Mouse (Mus musculus): ENCODE measurements at regions not wholly inside any gene's neighbourhood (a gene's known extent, or its start where the extent isn't known, plus 50 kb on each side); places are given as distances from the start of the nearest gene placed in this dataset.
"Not testable (repeated sequence)": the region's sequence is repeated elsewhere in the genome, so short reads cannot be mapped to it uniquely, and the experiment has no call there.

DNA sequence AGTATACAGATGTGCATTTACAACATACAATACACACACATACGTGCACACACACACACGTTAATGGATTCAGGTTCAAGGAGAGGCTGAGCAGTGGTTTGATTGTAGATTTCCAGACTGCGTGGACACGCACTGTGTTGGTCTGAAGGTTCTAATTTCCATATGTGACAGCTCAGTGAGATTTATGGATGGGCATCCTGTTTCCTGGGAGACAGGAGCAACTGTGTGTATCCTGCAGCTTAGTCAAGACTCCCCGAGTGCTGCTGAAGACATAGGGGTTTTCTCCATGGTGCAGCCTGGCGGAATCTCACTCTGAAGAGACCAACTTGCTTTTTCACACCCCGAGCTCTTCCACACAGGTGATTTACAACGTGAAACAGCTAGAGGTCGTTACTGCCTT, 119.3 kb upstream of the Foxk1 start:
- no peaks in the 10 kb centered on the region for H3K27me3 ChIP-seq (ENCODE audit: control insufficient read depth, insufficient read depth, low read length)
- DNase-seq (ENCODE audit: low spot score), result peak; percentile 57
- 39% methylated on average over 9 of the region's 9 CpGs for WGBS
- no peak overlapping the region for H3K4me2 ChIP-seq (replicated peaks)
- ATAC-seq (ENCODE audit: low FRiP score), result no peak
- no peak overlapping the region for H3K9ac ChIP-seq
- peaks cover 9% of the 10 kb centered on the region; the same call in 1 of the 2 replicates for H3K4me1 ChIP-seq (replicated peaks; ENCODE audit: control insufficient read depth, insufficient read depth, low read length)
- H3K36me3 ChIP-seq (replicated peaks; ENCODE audit: control insufficient read depth, insufficient read depth), result no peaks in the 10 kb centered on the region
- H3K4me3 ChIP-seq (replicated peaks; ENCODE audit: low read length), result no peak overlapping the region
- H3K9me3 ChIP-seq (ENCODE audit: control insufficient read depth, low read length), result peaks cover 7% of the 10 kb centered on the region; the same call in 1 of the 2 replicates
- no peak overlapping the region for H3K27ac ChIP-seq

GRCm38 (mm10) chr5:142287981-142288380, 113.3 kb upstream of the Foxk1 start:
- 88% methylated on average over 2 of the region's 2 CpGs for WGBS
- Histone ChIP-seq H3K4me3 (replicated peaks; ENCODE audit: low read length) (no peak overlapping the region), H3K4me1 (replicated peaks; ENCODE audit: control insufficient read depth, insufficient read depth, low read length) (no peaks in the 10 kb centered on the region), H3K27me3 (ENCODE audit: control insufficient read depth, insufficient read depth, low read length) (no peaks in the 10 kb centered on the region), H3K9ac (no peak overlapping the region), H3K9me3 (ENCODE audit: control insufficient read depth, low read length) (peaks cover 11% of the 10 kb centered on the region), H3K36me3 (replicated peaks; ENCODE audit: control insufficient read depth, insufficient read depth) (no peaks in the 10 kb centered on the region), H3K27ac (no peak overlapping the region), H3K4me2 (replicated peaks) (no peak overlapping the region)
- ATAC-seq (ENCODE audit: low FRiP score) (no peak), DNase-seq (ENCODE audit: low spot score) (no peak)

DNA sequence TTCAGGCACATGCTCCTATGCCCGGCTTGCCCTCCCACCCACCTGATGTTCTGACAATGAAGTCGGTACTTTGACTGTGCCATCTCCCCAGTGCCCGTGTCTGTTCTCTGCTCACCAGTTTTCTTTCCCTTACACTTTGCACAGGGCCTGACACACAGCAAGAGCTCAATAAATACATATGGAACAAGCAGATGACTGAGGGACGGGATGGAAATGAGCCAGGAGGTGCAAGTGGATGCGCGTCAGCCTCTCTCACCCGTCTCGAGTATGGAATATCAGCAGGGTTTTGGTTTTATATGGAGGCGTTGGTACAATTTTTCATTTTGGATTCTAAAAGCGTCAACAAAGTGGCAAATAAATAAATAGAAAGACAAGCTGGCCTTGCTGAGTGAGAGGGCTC, 109.8 kb upstream of the Foxk1 start:
- Histone ChIP-seq H3K27ac (no peak overlapping the region), H3K27me3 (ENCODE audit: control insufficient read depth, insufficient read depth, low read length) (no peaks in the 10 kb centered on the region), H3K36me3 (replicated peaks; ENCODE audit: control insufficient read depth, insufficient read depth) (no peaks in the 10 kb centered on the region), H3K9me3 (ENCODE audit: control insufficient read depth, low read length) (peaks cover 4% of the 10 kb centered on the region; the same call in 1 of the 2 replicates), H3K4me3 (replicated peaks; ENCODE audit: low read length) (no peak overlapping the region), H3K9ac (no peak overlapping the region), H3K4me1 (replicated peaks; ENCODE audit: control insufficient read depth, insufficient read depth, low read length) (no peaks in the 10 kb centered on the region), H3K4me2 (replicated peaks) (no peak overlapping the region)
- DNase-seq (ENCODE audit: low spot score), result no peak
- ATAC-seq (ENCODE audit: low FRiP score), result no peak
- WGBS, result 89% methylated on average over 10 of the region's 10 CpGs

GRCm38 (mm10) chr5:142296401-142296800, 104.9 kb upstream of the Foxk1 start:
- not testable (repeated sequence) for H3K9ac ChIP-seq; H3K4me1 ChIP-seq (replicated peaks; ENCODE audit: control insufficient read depth, insufficient read depth, low read length); ATAC-seq (ENCODE audit: low FRiP score); H3K36me3 ChIP-seq (replicated peaks; ENCODE audit: control insufficient read depth, insufficient read depth); H3K4me2 ChIP-seq (replicated peaks); H3K4me3 ChIP-seq (replicated peaks; ENCODE audit: low read length); DNase-seq (ENCODE audit: low spot score); H3K27me3 ChIP-seq (ENCODE audit: control insufficient read depth, insufficient read depth, low read length); H3K27ac ChIP-seq; H3K9me3 ChIP-seq (ENCODE audit: control insufficient read depth, low read length)
- WGBS, result 91% methylated on average over 2 of the region's 2 CpGs

GRCm38 (mm10) chr5:142299621-142300020, 101.7 kb upstream of the Foxk1 start:
- H3K9ac ChIP-seq, result no peak overlapping the region
- H3K36me3 ChIP-seq (replicated peaks; ENCODE audit: control insufficient read depth, insufficient read depth), result no peaks in the 10 kb centered on the region
- H3K9me3 ChIP-seq (ENCODE audit: control insufficient read depth, low read length), result no peaks in the 10 kb centered on the region
- ATAC-seq (ENCODE audit: low FRiP score), result no peak
- no peak for DNase-seq (ENCODE audit: low spot score)
- H3K4me2 ChIP-seq (replicated peaks), result no peak overlapping the region
- H3K4me3 ChIP-seq (replicated peaks; ENCODE audit: low read length), result no peak overlapping the region
- no peaks in the 10 kb centered on the region for H3K27me3 ChIP-seq (ENCODE audit: control insufficient read depth, insufficient read depth, low read length)
- WGBS, result 79% methylated on average over 5 of the region's 5 CpGs
- H3K27ac ChIP-seq, result no peak overlapping the region
- H3K4me1 ChIP-seq (replicated peaks; ENCODE audit: control insufficient read depth, insufficient read depth, low read length), result no peaks in the 10 kb centered on the region

DNA sequence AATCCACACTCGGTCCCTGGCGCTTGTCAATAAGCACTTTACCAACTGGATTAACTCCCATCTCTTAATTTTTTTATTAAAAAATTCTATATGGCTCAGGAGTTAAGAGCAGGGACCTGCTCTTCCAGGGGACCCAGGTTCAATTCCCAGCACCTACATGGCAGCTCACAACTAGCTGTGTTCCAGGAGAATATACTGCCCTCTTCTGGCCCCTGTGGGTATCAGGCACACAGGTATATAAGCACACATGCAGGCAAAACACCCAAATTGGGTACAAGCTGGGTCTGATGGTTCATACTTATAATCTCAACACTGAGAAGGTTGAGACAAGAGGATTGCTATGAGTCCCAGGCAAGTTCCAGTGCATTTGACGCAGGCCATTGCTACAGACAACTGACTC, 92.8 kb upstream of the Foxk1 start:
- WGBS, result 98% methylated on average over 3 of the region's 3 CpGs
- Histone ChIP-seq H3K27ac (no peak overlapping the region), H3K9me3 (ENCODE audit: control insufficient read depth, low read length) (no peaks in the 10 kb centered on the region), H3K4me3 (replicated peaks; ENCODE audit: low read length) (no peak overlapping the region), H3K4me1 (replicated peaks; ENCODE audit: control insufficient read depth, insufficient read depth, low read length) (no peaks in the 10 kb centered on the region), H3K9ac (no peak overlapping the region), H3K4me2 (replicated peaks) (no peak overlapping the region), H3K27me3 (ENCODE audit: control insufficient read depth, insufficient read depth, low read length) (no peaks in the 10 kb centered on the region), H3K36me3 (replicated peaks; ENCODE audit: control insufficient read depth, insufficient read depth) (no peaks in the 10 kb centered on the region)
- no peak for DNase-seq (ENCODE audit: low spot score)
- no peak for ATAC-seq (ENCODE audit: low FRiP score)

DNA sequence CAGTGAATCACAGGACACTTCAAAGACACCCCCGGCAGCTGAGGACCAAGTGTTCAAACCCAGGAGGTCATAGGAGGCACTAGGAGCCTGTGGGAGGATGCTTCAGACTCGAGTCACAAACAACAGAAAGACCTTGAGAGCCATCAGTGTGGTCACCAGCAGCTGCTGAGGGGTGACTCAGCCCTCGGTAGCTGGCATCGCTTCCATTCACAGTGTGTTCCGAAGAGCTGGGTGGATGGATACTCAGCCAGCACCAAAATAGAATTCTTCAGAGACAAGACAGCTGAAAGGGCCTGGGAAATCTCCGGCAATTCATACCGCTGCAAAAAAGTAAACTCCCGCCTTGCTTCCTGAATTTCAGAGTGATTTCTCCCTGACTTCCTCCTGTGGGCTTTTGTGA, 87.4 kb upstream of the Foxk1 start:
- WGBS, result 80% methylated on average over 8 of the region's 8 CpGs
- H3K4me2 ChIP-seq (replicated peaks), result no peak overlapping the region
- DNase-seq (ENCODE audit: low spot score), result no peak

DNA sequence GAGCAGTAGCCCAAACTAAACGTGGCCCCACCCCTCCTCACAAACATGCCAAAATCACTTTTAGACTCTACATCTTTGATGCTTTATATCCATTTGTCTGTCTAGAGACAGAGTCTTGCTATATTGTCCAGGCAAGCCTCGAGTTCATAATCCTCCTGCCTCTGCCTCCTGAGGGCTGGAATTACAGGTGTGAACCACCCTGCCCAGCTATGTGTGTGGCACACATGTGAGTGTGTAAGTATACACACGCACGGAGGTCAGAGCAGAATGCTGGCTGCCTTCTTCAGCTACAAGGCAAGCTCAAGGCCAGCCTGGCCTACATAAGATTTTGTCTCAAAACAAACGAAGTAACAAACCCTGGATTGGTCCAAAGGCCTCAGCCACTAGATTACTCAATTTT, 86.8 kb upstream of the Foxk1 start:
- Histone ChIP-seq H3K4me3 (replicated peaks; ENCODE audit: low read length) (no peak overlapping the region), H3K27me3 (ENCODE audit: control insufficient read depth, insufficient read depth, low read length) (no peaks in the 10 kb centered on the region), H3K36me3 (replicated peaks; ENCODE audit: control insufficient read depth, insufficient read depth) (no peaks in the 10 kb centered on the region), H3K27ac (no peak overlapping the region), H3K9ac (no peak overlapping the region), H3K4me2 (replicated peaks) (no peak overlapping the region), H3K4me1 (replicated peaks; ENCODE audit: control insufficient read depth, insufficient read depth, low read length) (no peaks in the 10 kb centered on the region), H3K9me3 (ENCODE audit: control insufficient read depth, low read length) (no peaks in the 10 kb centered on the region)
- ATAC-seq (ENCODE audit: low FRiP score) (no peak), DNase-seq (ENCODE audit: low spot score) (no peak)
- 84% methylated on average over 5 of the region's 5 CpGs for WGBS

More for the DNA sequence above, 87.4 kb upstream of the Foxk1 start:
- Histone ChIP-seq H3K4me3 (replicated peaks; ENCODE audit: low read length) (no peak overlapping the region), H3K27ac (no peak overlapping the region), H3K27me3 (ENCODE audit: control insufficient read depth, insufficient read depth, low read length) (no peaks in the 10 kb centered on the region), H3K36me3 (replicated peaks; ENCODE audit: control insufficient read depth, insufficient read depth) (no peaks in the 10 kb centered on the region), H3K9ac (no peak overlapping the region), H3K4me1 (replicated peaks; ENCODE audit: control insufficient read depth, insufficient read depth, low read length) (no peaks in the 10 kb centered on the region), H3K9me3 (ENCODE audit: control insufficient read depth, low read length) (no peaks in the 10 kb centered on the region)
- ATAC-seq (ENCODE audit: low FRiP score), result no peak

DNA sequence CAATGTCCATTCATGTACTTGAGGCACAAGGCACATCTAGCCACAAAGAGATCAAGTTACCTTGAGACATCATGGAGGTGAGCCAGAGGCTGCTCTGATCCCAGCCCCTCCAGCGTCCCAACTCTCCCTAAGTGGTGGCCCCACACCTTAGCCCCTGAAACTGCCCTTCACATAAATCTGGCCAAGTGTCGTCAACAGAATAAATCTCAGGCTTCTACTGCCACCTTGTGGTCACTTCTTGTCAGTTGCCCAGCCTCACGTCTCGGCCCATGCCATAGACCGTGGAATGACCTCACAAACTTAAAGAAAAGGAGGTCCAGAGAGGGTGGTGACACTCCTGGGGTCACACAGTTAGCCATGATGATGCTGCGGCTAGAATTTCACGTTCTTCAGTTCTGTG, 82.0 kb upstream of the Foxk1 start:
- WGBS, result 4% methylated on average over 7 of the region's 7 CpGs

DNA sequence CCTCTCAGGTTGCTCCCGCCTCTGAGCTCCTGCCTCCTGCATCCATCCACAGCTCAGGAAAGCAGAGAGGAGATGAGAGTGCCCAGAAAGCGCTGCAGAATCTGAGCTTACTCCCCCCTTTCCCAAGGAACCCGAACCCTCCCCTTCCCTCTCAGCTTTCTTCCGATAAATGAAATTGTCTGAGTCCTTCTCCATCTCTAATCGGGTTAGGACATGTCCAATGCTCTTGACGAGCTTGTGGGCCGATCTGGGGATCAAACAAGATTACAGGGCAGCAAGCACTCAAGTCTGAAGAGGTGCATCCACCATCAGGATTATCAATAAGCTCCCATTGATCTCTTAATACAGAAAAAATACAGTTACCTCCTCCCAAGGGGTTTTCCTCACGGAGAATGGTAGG, 80.0 kb upstream of the Foxk1 start:
- no peaks in the 10 kb centered on the region for H3K36me3 ChIP-seq (replicated peaks; ENCODE audit: control insufficient read depth, insufficient read depth)
- H3K9me3 ChIP-seq (ENCODE audit: control insufficient read depth, low read length), result no peaks in the 10 kb centered on the region
- ATAC-seq (ENCODE audit: low FRiP score) (no peak), DNase-seq (ENCODE audit: low spot score) (no peak)
- H3K9ac ChIP-seq, result no peak overlapping the region
- no peak overlapping the region for H3K4me3 ChIP-seq (replicated peaks; ENCODE audit: low read length)
- no peak overlapping the region for H3K27ac ChIP-seq
- H3K27me3 ChIP-seq (ENCODE audit: control insufficient read depth, insufficient read depth, low read length), result no peaks in the 10 kb centered on the region
- WGBS, result 78% methylated on average over 8 of the region's 8 CpGs
- no peak overlapping the region for H3K4me2 ChIP-seq (replicated peaks)
- no peaks in the 10 kb centered on the region for H3K4me1 ChIP-seq (replicated peaks; ENCODE audit: control insufficient read depth, insufficient read depth, low read length)

More for the DNA sequence above, 82.0 kb upstream of the Foxk1 start:
- H3K36me3 ChIP-seq (replicated peaks; ENCODE audit: control insufficient read depth, insufficient read depth), result no peaks in the 10 kb centered on the region
- no peak overlapping the region for H3K4me2 ChIP-seq (replicated peaks)
- no peak overlapping the region for H3K27ac ChIP-seq
- H3K27me3 ChIP-seq (ENCODE audit: control insufficient read depth, insufficient read depth, low read length), result no peaks in the 10 kb centered on the region
- no peak overlapping the region for H3K9ac ChIP-seq
- no peaks in the 10 kb centered on the region for H3K4me1 ChIP-seq (replicated peaks; ENCODE audit: control insufficient read depth, insufficient read depth, low read length)
- ATAC-seq (ENCODE audit: low FRiP score) (no peak), DNase-seq (ENCODE audit: low spot score) (peak; percentile 88)
- H3K9me3 ChIP-seq (ENCODE audit: control insufficient read depth, low read length), result no peaks in the 10 kb centered on the region
- H3K4me3 ChIP-seq (replicated peaks; ENCODE audit: low read length), result no peak overlapping the region
